Mouse (Mus musculus) liver, adult 2 months (tissue): ENCODE measurements around the gene Hist1h3g.

Source experiments
- CTCF ChIP-seq: fragments of 200-500 bp; IDR thresholded peaks from 2 replicates; pipeline ENCODE4 v1.5.1; 2011; ENCODE audit warnings: low read depth, low read length, control low read depth
- POLR2A ChIP-seq: fragments of 200-500 bp; IDR thresholded peaks from 2 replicates; pipeline ENCODE4 v1.6.1; 2011; ENCODE audit warnings: low read length, control low read depth; ENCODE audit not compliant: insufficient read depth; ENCODE audit errors: extremely low read depth

GRCm38 (mm10) chr13:23555839-23556416 is 20.7 kb downstream of the Hist1h3g start:
- TF ChIP-seq CTCF = no peak
- no peak for TF ChIP-seq POLR2A
